Mouse (Mus musculus) CD4-positive helper T cell, adult 2 months (primary cell): ENCODE measurements around the gene Urah.

Source experiments
- DNase-seq: peaks from one replicate; pipeline ENCODE4 v3.0.0-alpha.2; 2012; ENCODE audit warnings: low read depth, missing footprints, low spot score

Urah gene

DNA sequence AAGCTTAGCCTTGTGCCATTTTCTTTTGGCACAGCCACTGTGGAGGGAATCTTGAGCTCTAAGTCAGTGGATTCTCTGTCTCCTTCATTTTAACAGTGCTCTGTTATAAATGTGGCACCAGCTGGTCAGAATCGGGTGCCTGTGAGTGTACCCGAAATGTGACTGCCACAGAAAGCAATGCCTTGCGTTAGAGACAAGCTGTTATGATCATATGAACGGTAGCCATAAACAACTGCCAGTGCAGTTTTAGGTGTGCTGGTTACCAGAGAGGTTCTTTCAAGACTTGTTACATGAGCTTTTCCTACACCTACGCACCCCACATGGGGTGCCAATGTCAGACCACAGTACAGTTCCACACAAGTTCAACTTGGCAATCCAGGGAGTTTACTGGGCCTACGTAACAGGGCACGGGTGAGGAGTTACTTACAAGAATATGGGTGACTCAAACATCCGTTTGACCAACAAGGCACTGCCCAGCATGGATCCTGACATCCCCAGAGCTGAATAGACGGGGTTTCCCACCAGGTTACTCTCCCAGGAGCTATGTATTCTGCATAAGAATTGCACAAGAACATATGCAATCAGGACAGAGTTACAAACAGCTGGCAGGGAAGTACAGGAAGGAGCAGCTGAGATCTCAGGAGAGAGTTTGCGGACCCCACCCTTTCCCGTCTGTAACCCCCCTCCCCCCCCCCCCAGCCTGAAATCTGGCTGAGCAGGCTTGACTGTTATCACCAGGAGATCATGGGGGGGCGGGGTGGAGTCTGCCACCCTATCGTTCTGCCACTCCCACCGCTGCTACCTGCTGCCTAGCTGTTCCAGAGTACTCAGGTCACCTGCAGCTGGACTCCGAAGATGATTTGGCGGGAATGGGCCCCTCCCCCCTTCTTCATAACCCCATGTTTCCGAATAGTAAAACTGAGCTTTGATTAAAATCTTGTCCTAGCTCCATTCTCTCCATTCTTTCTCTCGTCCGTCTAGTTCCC, 6.2 kb downstream of the Urah start:
- DNase-seq: no peak

DNA sequence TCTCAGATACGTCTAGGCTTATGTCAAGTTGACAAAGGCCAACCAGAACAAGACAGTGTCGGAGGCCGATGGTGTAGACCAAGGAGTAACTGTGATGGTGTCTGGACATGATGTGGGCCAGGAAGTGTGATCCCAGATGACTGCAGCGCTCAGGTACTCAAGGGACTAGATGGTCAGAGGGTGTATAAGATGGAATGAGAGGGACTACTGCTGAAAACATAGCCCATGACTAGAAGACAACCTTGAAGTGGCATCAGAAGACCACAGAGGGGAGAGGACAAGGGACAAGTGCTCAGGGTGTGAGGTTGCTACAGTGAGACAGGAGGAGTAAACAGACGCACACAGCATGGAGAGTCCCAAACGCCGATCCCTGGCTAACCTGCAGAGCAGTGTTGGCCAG, 9.0 kb downstream of the Urah start:
- no peak for DNase-seq

DNA sequence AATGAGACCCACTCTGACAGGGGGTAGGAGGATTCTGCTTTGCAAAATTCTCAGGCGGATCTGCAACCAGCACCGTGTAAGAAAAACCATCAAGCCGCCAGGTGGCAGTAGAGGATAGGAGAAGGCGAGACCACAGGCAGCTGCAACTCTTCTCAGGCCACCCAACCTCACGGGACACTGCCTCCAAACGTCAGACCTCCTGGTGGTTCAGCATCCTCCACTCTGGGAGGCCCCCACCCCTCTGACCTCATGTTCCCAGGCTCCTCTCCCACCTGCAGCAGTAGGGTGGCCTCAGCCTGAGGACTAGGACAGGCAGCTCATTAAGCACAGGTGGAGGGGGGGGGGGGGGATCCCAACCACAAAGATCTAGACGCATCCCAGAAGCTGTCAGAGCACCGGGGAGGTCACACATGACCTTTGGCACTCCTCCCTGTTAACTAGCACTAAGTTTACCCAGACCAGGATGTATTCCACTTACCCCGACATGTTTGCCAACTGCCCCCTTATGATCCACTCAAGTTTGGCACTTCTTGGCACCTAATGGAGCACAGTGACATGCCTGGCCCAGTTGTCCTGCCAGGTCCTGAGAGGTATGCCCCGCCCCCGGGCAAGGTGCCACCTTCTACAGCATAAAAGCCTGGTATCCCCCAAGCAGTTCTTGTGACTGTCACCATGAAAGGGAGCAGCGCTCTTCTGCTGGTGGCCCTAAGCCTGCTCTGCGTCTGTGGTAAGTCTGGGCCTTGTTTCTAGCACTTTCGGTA, 10.3 kb downstream of the Urah start, which contains the start of gene Scgb1c1:
Scgb1c1 (plus strand) TSS at position 643 of the 761 bp plus-strand sequence.
- peak; percentile 84 for DNase-seq

DNA sequence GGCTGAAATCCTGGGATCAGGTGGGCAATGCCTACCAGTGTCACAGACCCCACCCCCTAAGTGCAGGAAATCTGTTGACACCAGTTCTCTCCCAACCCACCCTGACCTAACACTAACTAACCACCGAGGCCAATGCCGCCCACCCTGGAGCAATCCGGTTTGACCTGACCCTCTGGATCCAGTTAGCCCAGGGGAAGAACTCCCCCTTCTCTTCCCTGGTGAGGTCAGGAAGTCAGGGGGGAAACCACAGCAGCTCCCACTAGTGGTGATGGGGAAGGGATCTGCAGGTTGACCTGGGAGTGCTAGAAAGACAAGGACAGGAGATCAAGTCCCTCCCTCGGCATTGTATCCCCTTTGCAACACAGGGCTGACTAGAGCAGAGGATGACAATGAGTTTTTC, 10.9 kb downstream of the Urah start:
- no peak for DNase-seq

DNA sequence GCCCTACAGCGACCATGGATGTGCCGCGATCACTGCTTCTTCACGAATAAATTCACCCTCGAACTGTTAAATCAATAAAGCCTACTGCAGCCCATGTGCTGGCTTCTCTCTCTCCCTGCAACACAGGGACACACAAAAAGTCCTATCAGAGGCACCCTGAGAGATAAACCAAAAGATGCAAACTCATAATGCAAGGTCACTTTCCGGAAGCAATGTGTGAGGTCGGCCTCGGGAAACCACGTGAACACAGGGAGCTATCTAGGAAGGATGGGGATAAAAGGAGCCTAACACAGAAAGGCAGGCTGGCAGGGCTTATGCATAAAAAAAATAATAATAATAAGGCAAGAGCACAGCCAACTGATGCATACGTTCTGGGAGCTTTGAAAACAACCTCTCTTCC, 11.9 kb downstream of the Urah start:
- DNase-seq: no peak

GRCm38 (mm10) chr7:140847755-140848580, 13.2 kb downstream of the Urah start, which contains the start of gene Odf3:
Odf3 (plus strand) TSS chr7:140847805.
- no peak for DNase-seq

- DNase-seq: no peak
Measured at GRCm38 (mm10) chr7:140848591-140848990, 13.8 kb downstream of the Urah start.

- DNase-seq: no peak
Measured at GRCm38 (mm10) chr7:140851916-140852315, 17.1 kb downstream of the Urah start.

DNA sequence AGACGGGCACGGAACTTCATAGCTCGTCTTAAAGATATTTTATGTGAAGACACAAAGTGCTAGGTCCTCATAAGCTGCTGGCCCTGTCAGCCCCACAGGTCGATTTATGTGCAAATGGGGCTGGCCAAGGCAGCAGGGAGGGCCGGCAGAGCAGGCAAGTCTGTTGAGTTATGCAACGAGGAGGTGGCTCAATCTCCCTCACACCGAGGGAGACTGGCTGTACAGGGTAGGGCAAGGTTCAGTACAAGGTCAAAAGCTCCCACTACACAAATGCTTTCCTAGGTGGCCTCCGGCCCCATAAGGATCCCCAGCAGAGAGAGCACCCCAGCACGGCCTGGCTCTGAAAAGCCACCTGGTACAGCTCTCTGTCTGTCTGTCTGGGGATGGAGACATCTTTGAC, 18.6 kb downstream of the Urah start:
- no peak for DNase-seq

- no peak for DNase-seq
Measured at GRCm38 (mm10) chr7:140854483-140854882, 19.7 kb downstream of the Urah start.

DNA sequence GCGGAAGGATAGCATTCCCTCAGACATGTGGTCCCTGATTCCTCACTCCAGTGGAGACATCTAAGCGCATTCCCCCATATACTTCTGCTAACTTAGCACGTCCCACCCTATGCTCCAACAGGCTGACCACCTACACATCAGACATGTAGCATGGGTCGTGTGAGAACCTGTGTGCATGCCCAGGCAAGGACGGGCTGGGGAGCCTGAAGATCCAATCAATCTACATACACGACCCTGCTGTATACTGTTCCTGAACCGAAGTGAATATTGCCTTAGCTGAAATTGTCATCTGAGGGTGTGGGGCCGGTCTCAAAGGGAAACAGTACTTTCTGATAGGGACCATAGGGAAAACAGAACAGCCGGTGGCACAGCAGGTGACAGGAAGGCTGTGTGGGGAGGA, 20.4 kb downstream of the Urah start:
- no peak for DNase-seq

- peak; percentile 86 for DNase-seq
Measured at GRCm38 (mm10) chr7:140855860-140856784, 21.3 kb downstream of the Urah start, which contains the start of gene Gm45785. Gm45785 (minus strand) TSS chr7:140856331.

GRCm38 (mm10) chr7:140856785-140857549, 22.1 kb downstream of the Urah start, which contains the start of gene Ric8a:
Ric8a (plus strand) TSS chr7:140856957.
- DNase-seq: peak; percentile 89

DNA sequence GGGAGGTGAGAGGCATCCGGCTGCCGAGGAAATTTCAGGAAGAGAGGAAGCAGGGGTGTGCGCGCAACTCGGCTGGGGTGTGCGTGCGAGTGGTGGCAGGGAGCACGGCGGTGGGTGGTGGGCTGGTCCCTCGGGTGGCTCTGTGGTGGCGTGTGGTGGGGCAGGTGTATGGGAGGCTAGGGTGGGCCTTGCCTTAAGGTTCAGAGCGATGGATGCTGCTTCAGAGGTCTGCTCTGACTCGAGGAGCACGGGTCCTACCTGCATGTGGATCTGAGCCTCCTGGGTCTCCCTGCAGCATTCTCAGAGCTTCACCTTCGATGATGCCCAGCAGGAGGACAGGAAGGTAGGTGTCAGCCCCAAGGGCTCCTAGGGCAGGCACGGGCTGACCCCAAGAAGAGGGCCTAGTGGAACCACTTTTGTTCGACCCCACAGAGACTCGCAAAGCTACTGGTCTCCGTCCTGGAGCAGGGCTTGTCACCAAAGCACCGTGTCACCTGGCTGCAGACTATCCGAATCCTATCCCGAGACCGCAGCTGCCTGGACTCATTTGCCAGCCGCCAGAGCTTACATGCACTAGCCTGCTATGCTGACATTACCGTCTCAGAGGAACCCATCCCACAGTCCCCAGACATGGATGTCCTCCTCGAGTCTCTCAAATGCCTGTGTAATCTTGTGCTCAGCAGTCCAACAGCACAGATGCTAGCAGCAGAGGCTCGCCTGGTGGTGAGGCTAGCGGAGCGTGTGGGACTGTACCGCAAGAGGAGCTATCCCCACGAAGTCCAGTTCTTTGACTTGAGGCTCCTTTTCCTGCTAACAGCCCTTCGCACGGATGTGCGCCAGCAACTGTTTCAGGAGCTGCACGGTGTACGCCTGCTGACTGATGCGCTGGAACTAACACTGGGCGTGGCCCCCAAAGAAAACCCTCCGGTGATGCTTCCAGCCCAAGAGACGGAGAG, 23.0 kb downstream of the Urah start, which contains the start of gene Bet1l:
Bet1l (minus strand) TSS at position 28 of the 956 bp plus-strand sequence.
- no peak for DNase-seq

DNA sequence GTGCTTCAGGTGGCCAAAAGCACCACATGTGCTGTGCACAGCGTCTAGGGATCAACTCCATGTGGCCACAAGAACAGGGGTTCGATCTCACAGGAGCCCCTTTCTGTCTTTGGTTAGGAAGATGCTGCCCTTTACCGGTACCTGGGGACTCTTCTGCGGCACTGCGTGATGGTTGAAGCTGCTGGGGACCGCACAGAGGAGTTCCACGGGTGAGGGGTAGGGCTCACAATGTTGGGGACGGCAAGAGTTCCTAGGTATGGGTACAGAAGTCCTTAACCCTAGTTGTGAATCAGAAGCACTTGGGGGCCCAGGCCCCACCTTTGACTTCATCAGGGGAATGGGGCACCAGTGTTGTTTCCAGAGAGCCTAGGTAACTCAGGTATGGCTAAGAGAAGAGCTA, 23.9 kb downstream of the Urah start:
- no peak for DNase-seq

GRCm38 (mm10) chr7:140859997-140860396, 25.2 kb downstream of the Urah start:
- no peak for DNase-seq

GRCm38 (mm10) chr7:140860728-140861127, 25.9 kb downstream of the Urah start:
- no peak for DNase-seq

DNA sequence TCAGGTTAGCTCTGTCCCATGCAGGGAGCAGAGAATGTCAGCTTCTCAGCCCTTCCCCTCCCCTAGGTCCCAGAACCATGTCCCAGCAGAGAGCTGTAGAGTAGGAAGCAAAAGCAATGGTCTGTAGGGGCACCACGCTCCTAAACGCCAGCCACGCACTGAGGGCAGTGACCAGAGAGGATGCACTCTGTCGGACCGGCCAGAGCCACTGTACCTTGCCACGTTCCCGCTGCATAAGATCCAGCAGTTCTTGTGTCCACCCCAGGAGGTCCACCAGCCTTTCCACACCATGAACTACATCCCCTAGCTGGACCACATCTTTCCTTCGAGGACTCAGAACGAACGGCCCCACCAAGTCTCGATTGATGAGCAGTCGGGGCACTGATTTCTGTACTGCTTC, 29.9 kb downstream of the Urah start:
- DNase-seq: no peak
